Mouse (Mus musculus) kidney, postnatal 4 days (tissue): ENCODE data around the gene C1galt1.

Experiments
- DNase-seq, 2 experiments: peaks; one replicate each; pipeline ENCODE4 v3.0.0; 2021; ENCODE audit warnings: mixed read lengths in 2 of 2

C1galt1 gene

DNA sequence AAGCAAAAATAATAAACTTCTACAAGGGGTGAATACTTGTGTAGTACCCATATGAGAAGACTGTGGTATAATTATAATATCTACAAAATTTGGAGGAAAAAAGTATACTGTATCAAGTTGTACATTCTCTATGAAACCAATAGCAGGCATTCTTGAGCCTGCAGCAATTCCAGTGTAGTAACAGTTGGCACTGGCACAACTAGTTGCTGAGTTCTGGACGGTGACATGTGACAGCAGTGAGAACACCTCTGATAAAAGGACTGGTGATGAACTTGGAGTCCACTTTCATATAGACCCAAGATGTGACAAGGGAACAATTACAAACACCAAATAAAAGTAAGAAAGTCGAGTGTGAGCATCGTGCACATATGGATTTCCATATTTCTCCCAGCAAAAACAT is 14.5 kb downstream of the C1galt1 start:
- DNase-seq = no peak

DNA sequence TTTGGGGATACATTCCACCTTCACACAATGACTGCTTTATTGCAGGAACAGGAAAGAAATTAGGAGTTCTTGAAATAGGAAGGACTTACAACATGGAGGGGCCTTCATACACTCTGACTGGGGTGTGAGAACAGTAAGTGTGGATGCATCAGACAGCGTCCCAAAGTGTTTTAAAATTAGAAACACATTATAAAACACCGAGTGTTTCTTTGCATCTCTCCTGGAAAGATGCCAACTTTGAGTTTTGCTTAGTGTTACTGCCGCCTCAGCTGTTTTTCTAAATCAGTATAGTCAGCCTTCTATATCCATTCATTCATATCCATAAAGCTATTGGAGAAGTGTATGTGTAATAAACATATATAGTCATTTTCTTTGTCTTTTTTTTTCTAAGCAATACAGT is 16.4 kb downstream of the C1galt1 start:
- DNase-seq = no peak

DNA sequence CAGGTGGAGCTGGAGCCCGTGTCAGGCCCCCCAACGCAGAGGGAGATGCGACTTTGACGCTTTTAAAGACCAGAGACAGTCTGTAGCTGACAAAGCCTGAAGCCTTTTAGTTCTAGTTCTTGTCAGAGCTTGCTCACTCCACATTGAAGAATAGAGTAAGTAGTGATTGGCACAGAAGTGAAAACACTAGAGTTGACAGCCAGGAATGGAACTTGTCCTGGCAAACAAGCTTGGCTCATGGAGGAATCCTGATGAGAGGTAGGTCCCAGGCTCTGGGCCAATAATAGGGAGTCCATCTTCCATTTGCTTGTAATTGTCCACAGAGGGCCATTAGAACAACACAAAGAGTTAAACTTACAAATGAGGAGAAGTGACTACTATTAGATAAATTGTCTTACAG is 18.7 kb downstream of the C1galt1 start:
- no peak for DNase-seq

DNA sequence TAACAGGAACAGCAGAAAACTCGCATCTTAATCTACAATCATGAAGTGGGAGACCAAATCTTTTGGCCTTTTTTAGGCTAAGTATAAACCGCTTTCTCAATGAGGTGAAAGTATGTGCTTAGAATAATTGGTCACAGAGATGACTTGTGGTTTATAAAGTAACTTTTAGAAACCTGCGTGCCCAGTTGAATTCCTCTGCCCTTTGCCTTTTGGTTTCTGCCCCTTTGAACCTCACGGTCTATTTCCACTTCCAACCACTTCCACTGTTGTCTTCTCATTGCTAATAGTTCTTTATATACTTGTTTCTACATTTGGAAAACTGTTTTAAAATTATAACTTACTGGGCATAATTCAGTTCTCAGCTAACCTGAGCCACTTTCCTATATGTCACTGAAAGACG is 32.2 kb downstream of the C1galt1 start:
- DNase-seq = no peak

DNA sequence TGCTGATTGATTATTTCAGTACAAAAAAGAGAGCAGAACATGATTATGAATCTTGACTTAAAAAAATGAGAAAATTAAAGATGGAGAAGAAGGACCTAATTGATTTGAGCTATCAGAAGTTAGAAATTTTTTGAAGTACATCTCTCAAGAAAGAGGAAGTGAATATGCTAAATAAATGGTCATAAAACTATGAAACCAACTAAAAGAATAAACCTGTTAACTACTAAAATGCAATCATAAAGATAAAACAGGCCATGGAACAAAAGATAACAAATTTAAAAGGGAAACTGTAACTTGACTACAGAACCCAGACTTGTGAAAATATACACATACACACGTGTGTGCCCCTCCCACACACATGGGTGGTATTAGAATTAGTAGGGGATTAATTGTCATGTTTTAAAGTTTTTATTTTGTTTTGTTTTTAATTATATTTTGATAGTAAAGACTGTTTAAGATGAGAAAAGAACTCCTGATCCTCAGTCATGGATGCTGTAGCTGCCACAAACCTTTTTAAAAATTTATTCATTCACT is 37.0 kb downstream of the C1galt1 start:
- DNase-seq = no peak

DNA sequence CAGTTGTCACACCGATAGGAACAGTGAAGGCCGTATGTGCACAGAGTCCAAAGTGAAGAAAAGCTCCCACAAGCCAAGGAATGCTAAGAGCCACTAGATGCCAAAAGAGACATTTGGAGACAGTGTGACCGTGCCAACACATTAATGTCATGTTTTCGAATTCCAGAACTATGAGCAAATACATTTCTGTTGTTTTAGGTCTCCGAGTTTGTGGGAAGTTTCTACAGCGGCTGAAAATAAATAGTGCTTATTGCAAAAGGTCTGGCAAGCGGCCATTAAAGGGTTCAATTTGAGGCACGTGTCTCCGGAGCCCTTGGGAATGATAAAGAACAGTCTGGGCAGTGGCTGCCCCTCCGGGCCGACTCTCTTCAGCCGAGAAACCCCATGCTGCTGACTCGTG is 37.9 kb downstream of the C1galt1 start:
- peak; percentile 14 to 27 for DNase-seq

DNA sequence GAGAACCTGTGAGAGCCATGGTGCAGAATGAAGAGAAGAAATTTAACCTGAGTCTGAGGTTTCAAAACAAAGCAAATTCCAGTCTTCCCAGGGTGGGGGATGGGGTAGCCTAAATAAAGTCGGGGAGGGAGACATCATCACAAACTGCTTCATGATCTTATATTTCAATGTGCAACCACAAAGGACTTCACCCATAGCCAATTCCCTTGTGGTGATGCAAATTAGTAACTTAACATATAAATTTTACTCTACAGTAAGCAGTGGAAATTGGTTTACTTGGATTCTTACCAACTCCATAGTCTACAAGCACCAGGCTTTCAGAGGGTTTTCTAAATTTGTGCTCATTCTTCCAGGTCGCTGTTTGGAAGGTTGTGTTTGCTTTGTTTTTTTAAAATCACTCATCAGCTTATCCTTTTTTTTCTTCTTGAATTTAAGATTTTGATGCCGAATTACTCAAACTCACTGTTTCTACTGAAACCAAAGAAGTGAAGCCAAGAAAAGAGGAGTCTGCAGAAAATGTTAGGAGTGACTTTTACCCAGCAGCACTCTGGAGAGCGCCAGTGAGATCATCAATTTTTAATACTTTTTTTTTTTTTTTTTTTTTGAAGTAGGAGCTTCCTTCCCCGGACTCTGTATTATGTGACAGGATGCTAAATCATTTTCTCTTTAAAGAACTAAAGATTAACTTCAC is 41.5 kb downstream of the C1galt1 start:
- DNase-seq = no peak

DNA sequence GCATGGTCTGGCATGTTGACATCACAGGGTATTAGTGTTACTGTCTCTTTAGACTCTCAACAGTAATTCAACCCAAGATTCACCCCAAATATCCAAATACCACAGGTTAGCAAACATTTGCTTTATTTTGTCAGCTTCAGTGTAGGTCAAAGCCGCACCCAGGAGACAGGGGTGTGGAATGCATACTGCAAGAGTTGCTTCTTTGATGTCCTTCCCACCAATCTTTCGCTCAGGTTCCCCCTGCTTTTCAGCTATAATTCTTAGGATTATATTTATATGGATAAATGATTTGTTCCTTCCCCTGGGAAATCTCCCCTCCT is 42.0 kb downstream of the C1galt1 start:
- no peak for DNase-seq

DNA sequence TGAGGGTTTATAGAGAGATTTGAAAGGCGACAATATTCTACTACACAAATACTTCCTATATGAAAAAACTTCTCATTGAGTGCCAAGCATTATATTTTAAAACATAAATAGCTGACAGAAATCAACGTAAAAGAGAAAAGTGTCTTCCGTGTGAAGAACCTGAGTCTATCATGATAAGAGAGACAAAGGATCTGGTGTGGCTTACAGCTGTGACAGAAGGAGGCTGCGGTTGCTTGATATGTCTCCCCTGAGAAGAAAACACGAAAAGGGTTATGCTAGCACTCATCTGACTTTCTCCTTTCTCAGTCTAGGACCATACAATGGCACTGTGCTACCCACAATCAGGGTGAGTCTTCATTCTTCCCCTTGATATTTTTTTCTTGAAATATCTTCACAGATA is 51.7 kb downstream of the C1galt1 start:
- no peak for DNase-seq

DNA sequence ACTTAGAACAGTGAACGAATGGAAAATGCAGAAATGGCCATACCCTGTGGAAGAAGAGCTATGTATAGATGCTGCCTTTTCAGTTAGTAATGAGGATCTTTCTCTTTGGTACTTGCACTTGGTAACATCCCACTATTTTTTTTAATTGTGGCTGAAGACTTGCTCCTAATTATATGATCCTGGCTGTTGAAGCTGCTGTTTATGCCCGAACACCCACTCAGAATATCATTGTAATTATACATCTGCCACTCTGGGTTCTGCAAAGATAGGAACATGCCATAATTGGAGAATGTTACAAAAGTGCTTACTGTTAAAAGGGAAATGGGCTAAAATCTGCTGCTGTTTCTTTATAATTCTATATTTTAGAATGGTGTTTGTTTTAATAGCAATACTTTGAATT is 67.4 kb downstream of the C1galt1 start:
- no peak for DNase-seq
